14 mouse cellular contexts compared by ENCODE assay signal in genomic region chr10:84597127-84597785, GRCm38 (mm10). TPM values are rescaled to one million over a fixed set of nuclear protein-coding genes. Genes with fewer than 3 reads are reported as not detected.
DNase-seq lines count a peak whose midpoint lies in the region; ATAC-seq lines count a peak whose summit lies in the region.
"Had no signal": no experiment of that assay in that cellular context is flagged by ENCODE, and none has a peak within 500 bp of the region (broad histone marks: within the 10 kb centered on the region; RNA-seq: fewer than 3 reads in every experiment).

No protein-coding gene starts in this region.

- H3K9me3 ChIP-seq in kidney, embryonic 16.5 days (ENCODE audit: low read length): no peaks in the 10 kb centered on the region
- H3K9me3 ChIP-seq: intestine, embryonic 15.5 days; liver, embryonic 15.5 days had no signal

- ATAC-seq in kidney, embryonic 16.5 days (ENCODE audit: low FRiP score, low TSS enrichment): no peak
- ATAC-seq: intestine, embryonic 15.5 days; midbrain, embryonic 16.5 days had no signal

- no peak overlapping the region for H3K4me3 ChIP-seq in kidney, embryonic 16.5 days (ENCODE audit: low read length)
- H3K4me3 ChIP-seq: intestine, embryonic 15.5 days; liver, embryonic 15.5 days had no signal

- WGBS in kidney, embryonic 16.5 days: 28% methylated on average over 3 of the region's 3 CpGs

- no peaks in the 10 kb centered on the region for H3K36me3 ChIP-seq in kidney, embryonic 16.5 days (ENCODE audit: insufficient read depth, low read length)
- H3K36me3 ChIP-seq: intestine, embryonic 15.5 days had no signal

- H3K4me2 ChIP-seq in kidney, embryonic 16.5 days (replicated peaks; ENCODE audit: low read depth, low read length): no peak overlapping the region
- H3K4me2 ChIP-seq: intestine, embryonic 15.5 days; liver, embryonic 15.5 days had no signal

- peak overlapping the region; percentile 46; the same call in 1 of the 2 replicates for H3K27ac ChIP-seq in kidney, embryonic 16.5 days (ENCODE audit: low read length)
- H3K27ac ChIP-seq: intestine, embryonic 15.5 days; liver, embryonic 15.5 days had no signal

- intact Hi-C loops in heart, postnatal 25 days (cut with DNase I): loop anchor here (2.0 kb wide), 1 partner anchor 20 kb away; the partner anchor contains the start of gene Tcp11l2

- H3K27me3 ChIP-seq in kidney, embryonic 16.5 days (ENCODE audit: insufficient read depth, low read length): no peaks in the 10 kb centered on the region
- H3K27me3 ChIP-seq: intestine, embryonic 15.5 days had no signal

- peak; percentile 93 for DNase-seq in heart, adult 11 months
- no peak for DNase-seq in heart, postnatal 25 days (ENCODE audit: low spot score)
- peak; percentile 61 for DNase-seq in MN1 (ENCODE audit: low spot score)
- DNase-seq in brain, adult 2 months (ENCODE audit: low read depth, low spot score): peak; percentile 58
- no peak for DNase-seq in yolk sac, embryonic 10.5 days (ENCODE audit: low spot score)
- no peak for DNase-seq in layer of hippocampus, adult 11-12 months (ENCODE audit: low spot score)
- no peak for DNase-seq in urinary bladder, postnatal 4 days (ENCODE audit: low spot score in 2 of 2)
- DNase-seq: cerebellum, postnatal 36 days; gastrocnemius, postnatal 25 days; spleen, adult 18-20 months had no signal

- no peak overlapping the region for H3K9ac ChIP-seq in kidney, embryonic 16.5 days (replicated peaks; ENCODE audit: low read length)
- H3K9ac ChIP-seq: intestine, embryonic 15.5 days; liver, embryonic 15.5 days had no signal

- peaks cover 12% of the 10 kb centered on the region; the same call in 1 of the 2 replicates for H3K4me1 ChIP-seq in kidney, embryonic 16.5 days (ENCODE audit: insufficient read depth, low read length)
- H3K4me1 ChIP-seq: liver, embryonic 15.5 days had no signal

RNA-seq across cellular contexts. Expression of gene Tcp11l2, which starts 20.8 kb away (rescaled TPM):
- 100 to 1,000 TPM; 106 to 145 TPM for total RNA-seq in heart, postnatal 25 days (2021)
- polyA plus RNA-seq in kidney, embryonic 16.5 days (2015; fragmentation: Nextera tagmentation; extraction: Ambion mirVana): 20.2 and 21.2 TPM in 2 replicates

RNA-seq across cellular contexts. Expression of gene Polr3b, which starts 24.8 kb away (rescaled TPM):
- 10 to 100 TPM; 11.7 to 12.7 TPM for total RNA-seq in heart, postnatal 25 days (2021)
- polyA plus RNA-seq in kidney, embryonic 16.5 days (2015; fragmentation: Nextera tagmentation; extraction: Ambion mirVana): 17.5 and 20.4 TPM in 2 replicates

Comparison
In these comparisons a context has a peak if more than half of its experiments do, and no peak if none do; other contexts are left out.
1. DNase-seq: peak in heart, adult 11 months (single experiment), MN1 (single experiment) and brain, adult 2 months (single experiment); none in heart, postnatal 25 days (single experiment), yolk sac, embryonic 10.5 days (single experiment), layer of hippocampus, adult 11-12 months (single experiment) and urinary bladder, postnatal 4 days (0 of 2).